Mouse (Mus musculus) cerebellum, adult 11-12 months (tissue): ENCODE data around the gene Pik3c2b.
"Not testable (repeated sequence)": the region's sequence is repeated elsewhere in the genome, so short reads cannot be mapped to it uniquely, and the experiment has no call there.

Source experiments
- DNase-seq: peaks from one replicate; pipeline ENCODE4 v3.0.0; 2022

The Pik3c2b gene

DNA sequence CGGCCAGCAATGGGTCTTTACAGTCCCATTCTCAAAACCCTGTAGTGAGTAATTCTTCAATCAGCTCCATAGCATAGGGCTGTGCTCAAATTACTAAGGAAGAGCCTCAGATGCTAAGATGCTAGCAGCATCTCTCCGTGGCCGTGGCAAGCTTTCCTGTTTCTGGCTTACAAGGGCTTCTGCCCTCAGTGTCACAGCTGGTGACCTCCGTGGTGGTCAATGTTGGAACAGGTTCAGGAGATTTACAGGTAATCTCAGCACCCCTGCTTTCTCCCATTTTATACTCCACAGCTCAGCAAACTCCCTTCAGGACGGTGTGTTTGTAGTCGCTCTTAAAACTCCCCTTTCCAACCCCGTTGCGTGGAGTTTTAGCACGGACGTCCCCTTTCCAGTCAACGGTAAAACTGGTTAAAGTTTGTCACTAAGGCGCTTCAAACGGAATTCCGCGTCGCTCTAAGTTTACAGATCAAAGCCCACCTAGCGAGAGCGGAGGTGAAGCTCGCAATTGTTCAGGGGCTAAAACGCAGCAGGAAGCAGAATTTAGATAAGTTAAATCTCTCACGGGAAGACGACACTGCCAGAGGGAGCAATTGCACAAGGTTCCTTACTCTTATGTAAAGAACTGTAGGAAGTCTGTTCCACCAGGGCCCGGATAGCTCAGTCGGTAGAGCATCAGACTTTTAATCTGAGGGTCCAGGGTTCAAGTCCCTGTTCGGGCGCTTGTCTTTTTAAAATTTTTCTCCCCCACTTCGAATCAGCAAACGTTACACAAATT lies 12.0 kb upstream of the Pik3c2b start:
- DNase-seq = peak; percentile 63

DNA sequence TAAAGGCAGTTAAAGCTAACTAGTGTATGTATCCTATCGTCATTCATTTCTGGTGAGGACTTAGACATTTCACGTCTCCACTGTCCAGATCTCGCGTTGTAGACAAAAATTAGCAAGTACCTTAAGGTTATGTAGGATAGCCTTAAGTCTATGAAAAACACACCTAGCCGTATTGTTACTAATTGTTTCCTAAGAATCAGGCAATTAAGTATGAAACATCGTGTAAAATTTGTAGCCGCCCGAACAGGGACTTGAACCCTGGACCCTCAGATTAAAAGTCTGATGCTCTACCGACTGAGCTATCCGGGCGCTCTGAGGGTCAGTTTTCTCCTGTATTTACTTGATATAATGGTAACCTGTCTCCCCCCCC lies 11.4 kb upstream of the Pik3c2b start:
- peak; percentile 56 for DNase-seq

DNA sequence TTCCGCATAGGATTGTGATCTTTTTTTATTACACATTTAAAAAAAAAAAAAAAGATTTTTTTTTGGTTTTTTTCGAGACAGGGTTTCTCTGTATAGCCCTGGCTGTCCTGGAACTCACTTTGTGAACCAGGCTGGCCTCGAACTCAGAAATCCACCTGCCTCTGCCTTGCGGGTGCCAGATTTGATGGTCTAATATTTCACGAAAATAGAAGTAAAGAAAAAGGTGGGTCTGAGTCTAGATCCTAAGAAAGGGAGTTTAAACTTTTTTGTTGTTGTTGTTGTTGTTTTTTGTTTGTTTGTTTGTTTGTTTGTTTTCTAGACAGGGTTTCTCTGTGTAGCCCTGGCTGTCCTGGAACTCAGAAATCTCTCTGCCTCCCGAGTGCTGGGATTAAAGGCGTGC lies 10.8 kb upstream of the Pik3c2b start:
- DNase-seq = not testable (repeated sequence)

DNA sequence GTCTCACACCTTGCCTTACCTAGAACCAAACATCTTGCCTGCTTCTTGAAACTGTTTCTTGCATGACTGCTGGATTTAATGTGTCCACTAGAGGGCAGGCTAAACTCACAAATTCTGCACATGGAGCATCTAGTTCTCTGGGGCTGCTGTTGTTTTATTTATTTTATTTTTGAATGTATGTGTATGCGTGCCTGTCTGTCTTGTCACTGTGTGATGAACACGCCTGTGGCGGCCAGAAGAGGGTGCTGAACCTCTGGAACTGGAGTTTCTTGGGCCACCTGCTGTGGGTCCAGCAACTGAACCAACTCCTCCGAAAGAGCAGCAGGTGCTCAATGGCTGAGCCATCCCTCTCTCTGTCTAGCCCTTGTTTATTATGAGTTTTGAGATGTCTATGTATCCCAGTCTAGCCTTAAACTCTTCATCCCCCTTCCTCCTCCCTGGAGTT lies 5.9 kb upstream of the Pik3c2b start:
- no peak for DNase-seq

DNA sequence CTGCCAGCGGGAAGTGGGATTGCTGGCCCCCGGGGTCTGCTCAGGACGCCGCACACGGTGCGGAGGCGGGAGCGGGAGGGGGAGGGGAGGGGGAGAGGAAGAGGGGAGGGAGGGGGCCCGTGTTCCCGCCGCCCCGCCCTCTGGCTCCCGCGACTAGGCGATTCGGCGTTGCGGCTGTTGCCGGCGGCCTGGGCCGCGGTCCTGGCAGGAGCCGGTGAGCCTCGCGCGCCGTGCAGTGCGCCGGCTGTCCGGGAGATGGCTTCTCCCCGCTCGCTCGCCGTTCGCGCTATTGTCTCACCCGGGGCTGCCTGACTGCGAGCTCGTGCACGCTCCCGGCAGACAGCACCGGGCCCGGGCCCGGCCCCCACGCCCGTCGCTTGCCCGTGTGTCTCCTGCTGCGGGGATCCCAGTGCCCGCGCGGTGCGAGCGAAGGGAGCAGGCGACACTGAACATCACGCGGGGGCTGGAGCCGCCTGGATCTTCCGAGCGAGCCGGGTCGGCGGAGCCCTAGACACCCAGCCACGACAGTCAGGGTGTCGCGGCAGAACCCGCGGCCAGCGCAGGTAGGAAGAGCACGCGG lies 484 bp downstream of the Pik3c2b start:
- DNase-seq = peak; percentile 82

DNA sequence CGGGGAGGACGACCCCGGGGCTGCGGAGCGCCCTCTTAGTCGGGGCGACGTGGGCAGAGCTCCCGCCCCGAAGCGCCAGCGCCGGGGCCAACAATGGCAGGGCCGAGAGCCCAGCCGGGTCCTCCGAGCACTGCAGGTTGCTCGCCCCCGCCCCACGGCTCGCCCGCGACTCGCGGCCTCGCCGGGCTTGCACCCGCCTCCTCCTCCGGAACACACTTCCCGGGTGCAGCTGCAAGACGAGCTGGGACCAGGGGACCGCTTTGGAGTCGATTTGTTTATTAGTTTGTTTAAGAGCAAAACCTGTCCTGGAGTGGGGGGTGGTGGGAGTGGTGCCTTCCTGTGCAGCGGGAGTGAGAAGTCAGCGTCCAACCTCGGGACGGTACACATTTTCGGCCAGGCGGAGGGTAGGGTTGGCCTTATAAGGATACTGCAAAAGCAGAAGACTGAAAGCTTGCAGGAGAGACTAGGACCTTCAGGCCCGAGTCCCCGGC lies 1.0 kb downstream of the Pik3c2b start:
- no peak for DNase-seq

DNA sequence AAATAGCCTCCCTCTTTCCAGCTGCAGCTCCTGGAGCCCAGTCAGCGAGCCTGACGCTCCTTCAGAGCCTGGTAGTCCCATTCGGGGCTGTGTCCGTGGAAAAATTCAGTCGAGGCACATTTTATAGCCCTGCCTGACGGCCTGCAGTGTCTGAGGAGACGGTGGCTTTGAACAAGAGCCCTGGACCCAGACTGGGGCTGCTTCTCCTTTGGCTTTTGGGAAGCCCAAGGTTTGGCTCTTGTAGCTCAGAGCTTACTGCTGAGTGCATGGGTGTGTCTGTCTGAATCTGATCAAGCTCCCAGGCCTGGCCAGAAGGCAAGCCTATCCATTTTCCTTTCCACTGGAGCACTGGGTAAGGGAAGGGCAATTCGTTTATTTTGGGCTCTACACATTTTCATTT lies 2.1 kb downstream of the Pik3c2b start:
- no peak for DNase-seq

DNA sequence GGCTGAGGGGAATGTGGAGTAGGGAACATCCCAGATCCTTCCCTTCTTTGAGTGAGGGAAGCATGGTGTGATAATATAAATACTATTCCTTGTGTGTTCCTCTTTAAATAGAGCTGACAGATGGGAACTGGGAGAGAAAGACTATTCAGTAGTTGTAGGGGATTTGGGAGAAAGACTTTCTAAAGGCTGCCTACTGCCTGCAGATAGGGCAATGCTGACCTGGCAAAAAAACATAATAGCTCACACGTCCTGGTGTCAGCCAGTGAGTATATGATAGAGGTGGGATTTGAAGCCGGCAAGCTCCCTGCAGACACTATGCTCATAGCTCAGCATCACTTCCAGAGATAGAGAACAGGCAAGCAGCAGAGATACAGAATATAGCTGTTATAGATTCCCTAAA lies 3.2 kb downstream of the Pik3c2b start:
- DNase-seq = no peak

DNA sequence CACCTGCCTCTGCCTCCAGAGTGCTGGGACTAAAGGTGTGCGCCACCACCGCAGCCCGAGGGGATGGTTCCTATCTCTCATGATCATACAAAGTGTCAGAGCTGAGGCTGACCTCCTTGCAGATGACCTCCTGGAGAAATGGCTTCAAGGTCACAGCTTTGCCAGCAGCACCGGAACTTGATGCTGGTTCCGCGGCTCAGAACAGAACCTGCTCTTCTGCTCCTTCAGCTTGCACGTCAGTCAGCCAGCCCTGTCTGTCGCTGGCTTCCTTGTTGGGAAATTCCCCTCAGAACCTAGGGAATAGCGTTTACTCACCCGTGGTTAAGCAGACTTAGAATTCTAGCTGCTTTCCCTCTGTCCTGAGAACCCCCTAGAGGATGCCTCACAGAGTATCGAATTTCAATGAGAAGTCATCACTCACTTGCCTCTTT lies 4.5 kb downstream of the Pik3c2b start:
- DNase-seq = no peak

DNA sequence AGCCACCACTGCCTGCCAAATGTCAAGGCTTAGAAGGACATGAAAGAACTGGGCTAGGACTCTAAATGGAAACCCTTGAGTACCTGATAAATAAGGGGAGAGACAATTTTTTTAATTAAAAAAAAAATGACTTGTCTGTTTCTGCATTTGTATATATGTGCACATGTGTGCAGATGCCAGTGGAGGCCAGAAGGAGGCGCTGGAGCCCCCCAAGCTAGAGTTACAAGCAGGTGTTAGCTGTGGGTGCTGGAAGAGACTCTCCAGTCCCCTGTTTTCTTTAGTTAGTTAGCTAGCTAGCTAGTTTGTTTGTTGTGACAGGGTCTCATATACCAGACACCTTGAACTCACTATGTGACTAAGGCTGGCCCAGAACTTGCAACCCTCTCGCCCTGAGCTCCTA lies 6.4 kb downstream of the Pik3c2b start:
- DNase-seq = no peak

DNA sequence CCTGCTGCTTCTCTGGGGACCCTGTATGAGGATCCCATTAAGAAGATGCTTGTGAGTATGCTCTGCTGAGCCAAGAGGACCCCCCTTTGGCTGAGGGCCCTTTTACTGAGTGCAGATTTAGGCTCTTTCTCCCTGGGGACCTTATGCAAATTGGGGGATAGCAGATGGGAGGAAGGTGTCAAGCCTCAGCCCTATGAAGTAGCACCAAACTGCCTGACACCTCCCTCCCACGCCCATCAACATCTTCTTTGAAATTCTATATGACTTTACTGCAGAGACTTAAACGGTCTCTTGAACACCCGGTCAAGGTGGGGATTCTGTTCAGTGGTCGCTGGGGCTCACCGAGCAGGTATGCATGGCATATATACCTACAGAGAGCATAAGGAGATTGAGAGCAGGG lies 7.6 kb downstream of the Pik3c2b start:
- no peak for DNase-seq

DNA sequence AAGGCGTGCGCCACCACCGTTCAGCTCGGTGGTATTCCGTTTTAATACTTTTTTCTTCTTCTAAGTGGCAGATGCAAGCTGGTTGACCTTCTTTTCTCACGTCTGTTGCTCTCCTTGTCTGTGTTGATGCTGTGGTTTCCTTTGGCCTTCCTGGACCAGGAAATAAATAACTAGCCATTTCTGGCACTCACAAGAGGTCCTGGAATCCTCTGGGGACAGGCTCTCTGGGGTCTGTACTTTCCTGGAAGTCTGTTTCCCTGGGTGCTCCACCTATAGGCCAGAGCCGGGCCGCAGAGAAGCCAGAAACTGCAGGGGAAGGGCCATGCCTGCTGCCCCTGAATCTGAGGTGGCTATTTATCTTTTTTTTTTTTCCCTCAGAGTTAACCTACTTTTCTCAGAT lies 8.9 kb downstream of the Pik3c2b start:
- no peak for DNase-seq

DNA sequence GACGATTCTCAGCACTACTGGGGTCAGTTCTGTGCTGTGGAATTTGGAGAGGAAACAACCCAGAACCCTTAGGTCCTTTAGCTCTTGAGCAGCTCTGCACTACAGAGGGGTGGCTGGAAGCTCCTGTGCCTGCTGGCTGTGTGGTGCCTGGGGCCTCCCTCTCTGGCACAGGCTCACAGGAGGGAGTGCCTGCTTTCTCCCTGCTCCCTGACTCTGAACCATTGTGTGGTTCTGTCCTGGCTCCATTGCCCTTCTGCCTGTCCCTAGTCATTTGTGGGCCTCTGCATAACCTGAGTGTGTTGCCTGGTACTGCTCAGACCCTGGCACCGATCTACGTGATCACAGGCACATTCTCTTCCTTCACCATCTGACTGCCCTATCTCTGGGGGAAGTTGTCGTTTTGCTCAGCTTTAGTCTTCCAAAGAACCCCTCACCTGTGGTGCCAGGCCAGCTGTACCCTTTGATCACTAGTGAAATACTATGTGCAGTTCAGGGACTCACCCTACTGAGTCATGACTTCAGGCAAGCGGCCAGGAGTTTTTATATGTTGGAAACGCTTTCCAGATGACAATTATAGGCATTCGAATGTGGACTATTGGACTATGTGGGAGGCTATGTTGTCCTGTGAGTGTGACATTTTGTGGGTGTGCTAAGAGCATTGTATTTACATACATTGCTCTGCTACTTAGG lies 12.0 kb downstream of the Pik3c2b start:
- DNase-seq = no peak

DNA sequence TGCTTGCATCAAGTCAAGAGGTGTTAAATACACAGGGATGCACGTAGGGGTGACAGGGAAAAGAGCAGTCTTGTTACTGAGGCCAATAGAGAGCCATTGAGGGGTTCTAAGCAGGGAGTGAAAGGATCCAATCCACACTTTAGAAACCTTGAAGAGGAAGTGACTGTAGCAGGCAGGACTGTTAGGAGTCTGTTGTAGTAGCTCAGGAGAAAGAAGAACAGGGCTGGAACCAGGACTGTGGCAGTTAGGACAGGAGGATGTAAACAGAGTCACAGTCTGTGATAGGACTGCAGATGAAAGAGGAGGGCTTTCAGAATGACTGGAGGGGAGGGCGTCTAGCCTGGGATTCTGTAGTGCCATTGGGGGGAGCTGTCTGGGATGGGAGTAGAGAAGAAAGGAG lies 14.1 kb downstream of the Pik3c2b start:
- no peak for DNase-seq

DNA sequence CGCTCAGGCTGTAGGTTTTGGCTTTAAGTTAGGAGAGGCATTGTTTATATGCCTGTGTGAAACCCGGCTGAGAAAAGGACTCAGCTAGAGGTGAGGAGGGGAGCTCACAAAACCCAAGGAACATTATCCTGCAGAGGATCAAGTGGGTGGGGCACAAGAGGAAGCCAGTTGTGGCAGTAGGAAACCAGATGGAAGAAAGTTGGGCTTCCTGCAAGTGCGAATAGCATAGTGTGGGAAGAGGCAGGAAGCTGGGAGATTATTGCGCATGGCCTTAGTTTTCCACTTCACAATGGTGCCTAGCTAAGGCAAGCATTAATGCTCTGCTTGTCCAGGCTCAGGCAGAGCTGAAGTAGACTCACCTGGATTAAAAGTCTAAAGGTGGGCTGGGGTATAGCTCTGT lies 15.2 kb downstream of the Pik3c2b start:
- no peak for DNase-seq

DNA sequence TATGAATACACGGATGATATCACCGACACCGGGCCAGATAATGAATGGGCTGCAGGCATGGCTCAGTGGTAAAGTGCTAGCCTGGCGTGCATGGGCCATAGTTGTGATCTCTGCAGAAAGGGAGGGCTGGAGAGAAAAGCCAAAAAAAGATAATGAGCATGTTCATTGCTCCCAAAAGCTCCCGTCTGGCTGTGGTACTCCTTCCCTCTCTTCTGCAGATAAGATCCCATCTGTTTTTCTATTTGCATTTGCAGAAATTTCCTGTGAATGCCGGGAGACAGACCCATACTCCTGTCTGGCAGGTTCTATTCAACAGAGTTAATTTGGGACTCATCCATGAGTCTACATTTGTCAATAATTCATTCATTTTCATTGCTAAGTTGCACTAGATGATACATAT lies 17.7 kb downstream of the Pik3c2b start:
- DNase-seq = no peak

DNA sequence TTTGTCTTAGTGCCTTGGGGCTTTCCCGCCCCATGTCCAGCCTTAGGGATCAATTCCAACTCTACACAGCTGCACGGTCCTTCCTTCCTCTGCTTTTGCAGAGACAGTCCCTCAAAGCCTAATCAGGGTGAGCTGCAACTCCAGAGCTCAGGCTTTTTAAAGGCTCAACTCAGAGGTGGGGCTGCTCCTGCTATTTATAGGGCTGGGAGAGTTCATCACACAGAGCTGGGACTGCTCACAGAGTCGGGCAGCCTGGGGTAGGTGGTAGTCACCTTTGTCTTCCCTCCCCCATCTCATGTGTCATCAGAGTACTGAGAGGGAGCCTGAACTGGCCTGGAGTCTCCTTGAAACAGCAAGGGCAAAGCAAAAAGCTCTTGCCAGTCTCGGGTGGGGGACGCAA lies 22.8 kb downstream of the Pik3c2b start:
- no peak for DNase-seq

DNA sequence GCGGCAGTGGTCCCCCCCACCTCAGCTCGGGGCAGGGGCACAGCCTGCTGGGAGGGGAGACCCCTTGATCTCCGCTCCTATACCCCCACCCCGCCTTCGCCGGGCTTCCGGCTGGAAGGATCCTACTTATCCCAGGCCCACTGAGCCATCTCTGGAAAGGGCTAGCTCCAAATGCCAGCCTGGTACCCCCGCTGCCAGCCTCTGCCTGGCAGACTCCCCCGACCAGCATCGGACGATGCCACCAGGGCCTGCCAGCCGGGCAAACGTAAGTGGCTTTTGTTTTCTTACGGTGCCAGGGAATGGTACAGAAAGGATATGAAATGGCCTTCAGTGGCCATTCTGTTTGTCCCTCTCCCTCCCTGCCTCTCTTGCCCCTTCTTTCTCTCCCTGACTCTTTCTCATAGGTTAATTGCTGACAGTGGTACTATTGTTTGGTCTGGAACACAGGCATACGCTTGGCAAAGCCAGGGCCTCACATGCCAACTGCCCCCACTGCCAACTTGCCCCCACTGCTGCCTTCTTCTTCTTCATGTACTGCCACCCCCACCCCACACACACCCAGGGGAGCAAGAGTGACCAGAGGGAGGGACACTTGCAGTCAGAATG lies 23.3 kb downstream of the Pik3c2b start:
- no peak for DNase-seq

DNA sequence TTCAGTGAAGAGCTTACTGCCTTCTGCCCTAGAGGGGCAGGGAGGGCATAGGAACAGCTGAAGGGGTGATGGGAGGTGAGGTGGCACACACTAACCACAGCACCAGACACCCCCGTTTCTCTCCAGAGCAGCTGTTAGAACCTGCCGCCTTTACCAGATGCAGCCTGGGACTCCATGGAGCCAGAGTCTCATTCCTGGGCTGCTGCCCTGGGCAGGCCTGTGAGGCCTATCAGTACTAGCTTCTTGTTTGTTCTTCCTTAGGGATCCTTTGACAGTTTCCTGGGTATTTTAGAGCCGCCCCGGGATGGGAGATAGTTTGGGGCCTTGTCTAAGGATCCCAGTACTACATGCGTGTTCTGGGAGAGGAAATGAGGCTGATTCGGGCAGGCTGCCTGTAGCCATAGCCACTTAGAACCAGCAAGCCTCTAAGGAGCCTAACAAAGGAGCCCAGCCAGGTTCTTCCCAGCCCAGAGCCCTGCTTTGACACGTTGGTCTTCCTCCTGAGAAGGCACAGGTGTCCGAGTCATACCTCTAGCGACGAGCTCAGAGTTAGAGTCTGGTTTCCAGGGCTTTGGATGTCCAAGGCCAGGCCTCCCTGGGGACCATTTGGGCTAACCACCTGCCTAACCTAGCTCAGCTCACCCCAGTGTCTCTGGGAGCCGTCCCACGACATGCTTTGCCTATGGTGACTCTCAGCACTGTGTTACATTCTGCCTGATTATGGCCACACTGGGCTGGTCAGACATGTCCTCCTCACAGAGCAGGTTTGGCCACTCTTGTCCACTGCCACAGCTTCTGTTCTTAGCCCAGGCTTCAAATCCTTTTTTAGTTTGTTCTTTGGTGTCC lies 24.0 kb downstream of the Pik3c2b start:
- DNase-seq = no peak

DNA sequence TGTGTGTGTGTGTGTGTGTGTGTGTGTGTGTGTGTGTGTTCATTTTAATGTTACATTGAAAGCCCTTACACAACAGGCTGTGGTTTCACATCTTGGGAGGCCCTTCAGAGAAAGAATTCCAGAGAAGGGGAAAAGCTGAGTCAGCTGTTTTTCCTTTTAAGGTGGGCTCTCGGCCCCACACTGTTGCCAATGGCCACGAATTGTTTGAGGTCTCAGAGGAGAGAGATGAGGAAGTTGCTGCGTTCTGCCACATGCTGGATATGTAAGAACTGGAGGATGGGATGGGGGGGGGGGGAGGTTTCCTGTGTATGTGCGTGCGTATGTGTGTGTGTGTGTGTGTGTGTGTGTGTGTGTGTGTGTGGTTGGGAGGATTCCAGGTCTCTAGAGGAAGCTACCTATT lies 24.7 kb downstream of the Pik3c2b start:
- DNase-seq = no peak

DNA sequence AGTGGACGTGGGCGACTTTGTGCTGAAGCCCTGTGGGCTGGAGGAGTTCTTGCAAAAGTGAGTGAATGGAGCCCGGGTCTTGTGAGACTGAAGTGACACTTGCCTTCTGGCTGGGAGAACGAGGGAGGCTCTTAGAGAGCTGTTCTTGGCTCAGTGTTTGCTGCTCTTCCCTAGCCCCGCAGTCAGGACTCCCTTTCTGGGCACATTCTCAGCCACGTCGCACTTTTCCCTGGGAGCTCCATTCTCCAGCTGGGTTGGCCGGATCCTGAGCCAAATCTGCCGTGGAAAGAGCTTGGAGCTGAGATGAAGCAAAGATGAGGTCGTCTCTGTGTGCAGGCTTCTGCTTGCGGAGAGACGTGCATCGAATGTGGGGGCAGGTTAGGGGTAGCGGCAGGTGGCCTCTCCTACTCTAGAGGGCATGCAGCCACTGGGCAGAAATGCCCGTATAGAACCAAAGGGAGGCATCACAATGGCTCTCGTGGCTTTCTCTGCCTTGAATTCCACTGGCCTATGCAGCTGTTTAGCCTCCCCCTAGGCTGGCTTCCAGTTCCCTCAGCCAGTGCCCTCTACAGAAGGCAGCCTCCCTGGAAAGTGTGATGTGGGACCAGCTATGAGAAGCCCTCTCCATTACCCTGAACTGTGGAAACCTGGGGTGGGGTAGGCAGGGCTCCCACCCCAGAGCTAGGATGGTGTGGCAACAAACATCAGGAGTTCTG lies 26.4 kb downstream of the Pik3c2b start:
- DNase-seq = no peak

DNA sequence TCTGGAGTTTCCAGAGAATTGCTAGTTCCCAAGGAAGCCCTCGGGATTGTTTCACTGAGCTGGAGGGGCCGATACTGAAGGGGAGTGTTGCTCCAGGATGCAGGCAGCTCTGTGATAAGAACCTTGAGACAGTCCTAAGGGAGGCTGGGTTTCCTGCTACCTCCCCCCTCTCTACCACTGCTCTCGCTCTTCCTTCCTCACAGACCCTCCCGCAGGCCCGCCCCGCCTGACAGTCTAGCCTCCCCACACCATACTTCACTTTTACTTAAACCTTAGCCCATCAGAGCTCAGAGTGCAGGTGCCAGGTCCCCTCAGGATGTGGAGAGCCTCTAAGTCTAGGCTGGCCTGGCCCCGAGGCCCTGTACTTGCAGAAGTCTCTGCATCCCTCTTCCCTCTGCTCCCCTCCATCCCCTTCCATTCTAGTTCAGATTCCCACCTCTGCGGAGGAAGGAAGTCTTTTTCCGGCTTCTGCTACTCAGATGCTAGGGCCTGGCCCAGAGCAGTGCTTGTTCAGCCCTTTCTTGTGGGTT lies 27.9 kb downstream of the Pik3c2b start:
- no peak for DNase-seq
